Mouse (Mus musculus): ENCODE data around the gene Nmi.
"Not testable (repeated sequence)": the region's sequence is repeated elsewhere in the genome, so short reads cannot be mapped to it uniquely, and the experiment has no call there.

The Nmi gene

DNA sequence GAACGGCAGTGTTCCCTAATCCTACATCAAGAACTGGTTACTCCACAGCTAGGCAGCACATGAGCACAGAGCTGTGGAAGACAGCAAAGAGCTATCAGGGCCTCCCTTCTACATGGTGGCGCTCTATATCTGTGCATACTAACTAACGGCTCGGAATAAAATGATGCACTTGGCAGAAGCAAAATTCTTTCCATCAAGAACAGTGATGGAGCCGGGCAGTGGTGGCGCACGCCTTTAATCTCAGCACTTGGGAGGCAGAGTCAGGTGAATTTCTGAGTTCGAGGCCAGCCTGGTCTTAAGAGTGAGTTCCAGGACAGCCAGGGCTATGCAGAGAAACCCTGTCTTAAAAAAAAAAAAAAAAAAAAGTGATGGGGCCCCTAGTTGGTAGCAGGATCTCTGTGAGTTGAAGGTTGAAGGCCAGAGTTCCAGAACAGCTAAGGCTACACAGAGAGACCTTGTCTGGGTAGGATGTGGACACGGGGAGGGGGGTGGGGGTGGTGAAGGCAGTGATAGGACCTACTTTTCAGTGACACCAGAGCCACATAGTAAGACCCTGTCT lies at the start of gene Nmi:
Gene Nmi, minus strand, starts transcription at position 85 of the 559 bp plus-strand sequence.
- no peak for DNase-seq (ENCODE audit: low spot score)

DNA sequence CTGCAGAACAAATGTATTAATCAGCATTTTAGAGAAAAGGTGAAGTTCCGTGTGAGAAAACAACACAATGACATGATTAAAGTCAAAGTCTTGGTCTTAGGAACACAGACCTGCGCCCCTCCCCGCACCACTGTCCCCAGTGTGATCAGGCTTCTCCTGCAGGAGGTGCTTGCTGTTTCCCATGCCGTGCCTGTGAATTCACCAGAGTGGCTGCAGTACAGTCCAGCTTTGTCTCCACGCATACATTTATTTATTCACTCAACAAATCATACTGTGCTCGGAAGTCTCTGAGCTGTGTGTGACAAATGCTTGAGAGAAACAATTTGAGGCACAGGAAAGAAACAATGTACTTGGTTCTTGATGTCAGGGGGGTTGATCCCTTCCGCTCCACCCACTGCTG lies 43.1 kb upstream of the Nmi start:
- DNase-seq (ENCODE audit: low spot score): no peak

DNA sequence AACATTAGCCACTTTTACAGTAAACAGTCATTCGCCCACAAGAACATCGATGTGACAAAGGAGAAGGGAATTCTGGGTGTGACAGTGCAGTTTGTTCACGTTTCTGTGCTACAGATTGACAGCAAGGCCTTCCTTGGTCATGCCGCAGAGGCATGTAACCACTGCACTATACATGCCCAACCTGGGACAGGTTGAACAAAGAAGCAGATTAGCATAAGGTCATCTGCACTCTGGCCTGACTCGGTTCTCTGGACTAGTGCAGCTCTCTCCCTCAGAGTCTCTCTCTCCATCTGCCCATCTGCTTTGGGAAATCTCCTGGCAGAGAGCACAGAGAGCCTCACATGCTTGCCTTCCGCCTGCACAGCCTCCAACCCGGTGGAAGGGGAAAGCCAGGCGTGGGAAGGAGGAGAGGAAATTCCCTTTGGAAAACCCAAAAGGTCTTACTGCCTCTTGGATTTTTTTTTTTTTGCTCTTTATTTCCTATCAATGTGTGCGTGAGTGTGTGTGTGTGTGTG lies 40.1 kb upstream of the Nmi start:
- no peak for DNase-seq (ENCODE audit: low spot score)

DNA sequence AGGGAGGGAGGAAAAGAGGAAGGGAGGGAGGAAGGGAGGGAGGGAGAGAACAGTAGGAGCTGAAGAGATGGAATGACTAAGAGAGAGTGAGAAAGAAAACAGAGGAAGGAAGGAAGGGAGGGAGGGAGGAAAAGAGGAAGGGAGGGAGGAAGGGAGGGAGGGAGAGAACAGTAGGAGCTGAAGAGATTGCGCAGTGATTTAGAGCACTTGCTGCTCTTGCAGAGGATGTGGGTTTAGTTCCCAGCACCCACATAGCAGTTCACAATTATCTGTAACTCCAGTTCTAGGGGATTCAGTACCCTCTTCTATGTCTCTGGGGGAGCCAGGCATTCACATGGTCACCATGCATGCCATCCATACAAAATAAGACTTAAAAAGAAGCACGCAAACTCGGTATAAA lies 38.5 kb upstream of the Nmi start:
- not testable (repeated sequence) for DNase-seq (ENCODE audit: low spot score)

DNA sequence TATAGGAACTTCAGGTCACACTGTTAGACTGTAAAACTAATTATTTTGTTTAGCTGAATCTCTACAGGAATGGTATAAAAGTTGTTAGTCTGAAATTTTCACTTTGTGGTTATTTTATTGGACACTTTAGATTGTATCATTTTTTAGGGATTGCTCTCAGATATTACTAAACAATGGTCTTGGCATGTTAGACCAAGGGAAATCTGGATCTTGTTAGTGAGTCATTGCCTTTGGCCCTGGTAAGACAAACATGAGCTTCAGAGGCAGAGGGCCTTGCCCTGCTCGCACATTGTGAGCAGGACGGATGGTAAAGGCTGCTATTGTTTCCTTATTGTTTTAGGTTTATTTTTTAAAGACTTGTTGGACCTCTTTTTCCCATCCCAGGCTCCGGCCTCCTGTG lies 33.1 kb upstream of the Nmi start:
- no peak for DNase-seq (ENCODE audit: low spot score)

DNA sequence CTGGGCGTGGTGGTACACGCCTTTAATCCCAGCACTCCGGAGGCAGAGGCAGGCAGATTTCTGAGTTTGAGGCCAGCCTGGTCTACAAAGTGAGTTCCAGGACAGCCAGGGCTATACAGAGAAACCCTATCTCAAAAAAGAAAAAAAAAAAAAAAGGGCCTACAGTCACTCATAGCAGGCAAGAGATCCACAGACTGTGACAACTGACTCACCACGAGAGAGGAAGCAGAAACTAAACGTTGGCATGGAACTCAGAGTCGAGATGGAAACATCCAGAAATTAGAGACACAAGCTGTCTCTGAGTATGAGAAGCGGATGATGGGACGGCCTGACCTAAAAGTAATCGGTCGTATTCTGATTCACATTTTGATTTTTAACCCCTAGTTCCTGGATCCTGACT lies 29.0 kb upstream of the Nmi start:
- not testable (repeated sequence) for DNase-seq (ENCODE audit: low spot score)

DNA sequence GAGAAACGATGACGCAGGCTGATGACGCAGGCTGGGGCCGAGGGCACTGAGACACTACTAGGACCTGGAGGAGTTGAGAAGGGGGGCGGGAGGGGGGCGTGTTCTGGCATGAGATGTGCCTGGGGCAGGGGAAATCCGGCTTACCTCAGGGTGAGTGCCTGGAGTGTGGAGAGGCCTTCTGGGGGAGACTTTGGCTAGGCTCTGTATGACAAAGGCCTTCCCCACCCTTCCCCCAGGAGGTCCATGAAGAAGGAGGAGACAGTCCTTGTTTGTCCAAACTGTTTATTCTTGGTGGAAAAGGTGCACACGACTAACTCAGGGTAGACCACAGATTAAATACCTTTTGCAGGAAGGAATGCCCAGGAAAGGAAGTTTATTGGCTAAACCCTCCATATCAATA lies 28.2 kb upstream of the Nmi start:
- DNase-seq (ENCODE audit: low spot score): no peak

DNA sequence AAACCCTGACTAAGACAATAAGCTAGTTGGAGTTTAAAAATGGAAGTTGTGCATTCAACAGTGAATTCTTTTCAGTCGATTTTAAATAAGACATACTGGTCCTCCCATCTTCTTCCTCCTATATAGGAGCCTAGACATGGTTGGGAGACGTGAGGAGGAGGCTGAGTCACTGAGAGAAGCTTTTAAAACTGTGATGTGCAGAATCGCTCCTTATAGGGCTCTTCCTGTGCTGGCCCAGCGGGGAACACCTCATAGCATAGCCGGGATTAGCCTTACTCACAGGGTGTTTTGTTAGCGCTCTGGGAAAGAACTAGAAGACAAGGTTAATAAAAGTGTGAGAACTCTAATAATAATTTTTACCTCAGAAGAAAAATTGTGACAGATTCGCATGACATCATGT lies 26.7 kb upstream of the Nmi start:
- DNase-seq (ENCODE audit: low spot score): no peak

DNA sequence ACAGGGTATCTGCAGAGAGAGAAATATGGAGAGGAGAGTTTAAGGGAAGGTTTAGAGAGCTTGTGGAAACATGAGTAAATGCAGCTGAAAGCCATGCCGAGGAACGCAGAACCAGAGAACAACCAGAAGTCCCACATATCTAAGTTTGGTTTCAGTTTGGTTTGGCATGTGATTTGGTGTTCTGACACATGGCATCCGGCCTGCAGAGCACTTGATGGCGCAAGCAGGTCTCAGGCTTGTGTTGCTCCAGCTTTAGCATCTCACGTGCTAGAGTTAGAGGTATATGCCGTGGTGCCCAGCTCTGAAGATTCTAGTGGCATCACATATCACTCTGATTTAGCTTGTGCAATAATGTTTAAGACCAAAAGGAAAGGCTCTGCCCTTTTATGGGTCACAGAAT lies 18.2 kb upstream of the Nmi start:
- DNase-seq (ENCODE audit: low spot score): no peak

DNA sequence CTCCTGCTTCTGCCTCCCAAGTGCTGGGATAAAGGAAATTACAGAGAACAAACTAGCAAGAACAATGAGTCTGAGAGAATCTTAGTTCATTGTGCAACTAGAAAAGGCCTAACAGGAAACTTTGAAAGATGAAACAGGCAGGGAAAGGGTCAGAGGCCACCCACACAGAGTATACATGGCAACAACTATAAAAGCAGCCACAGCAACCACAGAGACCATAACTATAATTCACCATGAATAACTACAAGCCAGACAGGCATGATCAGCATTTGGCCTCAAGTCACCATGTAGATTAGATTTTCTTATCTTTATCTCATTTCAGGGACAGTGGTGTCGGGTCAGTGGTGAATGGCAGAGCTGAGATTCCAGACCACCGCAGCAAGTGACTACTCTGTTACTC lies 16.3 kb upstream of the Nmi start:
- DNase-seq (ENCODE audit: low spot score): no peak

DNA sequence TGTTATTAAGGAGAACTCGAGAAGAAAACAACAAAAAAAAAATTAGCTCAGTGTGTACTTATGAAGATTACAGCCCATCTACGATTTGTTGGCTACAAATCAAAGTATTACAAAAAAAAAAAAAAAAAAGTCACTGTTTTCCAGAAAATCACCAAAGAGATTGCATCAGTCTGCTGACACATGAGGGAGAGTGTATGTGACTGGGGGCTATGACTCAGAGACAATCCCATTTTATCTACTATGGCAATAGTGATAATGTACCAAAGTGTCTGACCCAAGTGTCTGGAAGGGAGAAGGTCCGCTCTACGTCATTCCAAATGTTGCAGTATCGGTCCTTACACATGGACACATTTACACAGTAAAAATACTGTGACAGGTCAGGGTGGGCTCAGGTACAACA lies 13.4 kb upstream of the Nmi start:
- DNase-seq (ENCODE audit: low spot score): no peak

DNA sequence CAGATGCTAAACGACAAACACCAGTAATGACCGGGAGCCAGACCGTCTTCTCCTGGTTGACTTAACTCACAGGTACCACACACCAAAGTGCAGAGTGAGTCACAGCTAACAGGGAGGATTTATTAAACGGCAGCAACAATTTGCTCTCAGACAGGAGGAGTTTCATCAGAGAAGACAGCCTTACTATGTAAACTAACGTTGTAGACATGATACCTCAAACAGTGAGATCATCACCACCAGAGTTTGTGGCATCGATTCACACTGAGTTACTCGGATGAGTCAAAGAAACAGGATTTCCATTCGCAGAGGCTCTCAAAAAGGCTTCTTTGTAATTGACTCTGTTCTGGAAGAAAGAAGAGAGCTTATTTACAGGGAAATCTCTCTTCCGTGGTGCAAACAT lies 12.9 kb upstream of the Nmi start:
- no peak for DNase-seq (ENCODE audit: low spot score)

DNA sequence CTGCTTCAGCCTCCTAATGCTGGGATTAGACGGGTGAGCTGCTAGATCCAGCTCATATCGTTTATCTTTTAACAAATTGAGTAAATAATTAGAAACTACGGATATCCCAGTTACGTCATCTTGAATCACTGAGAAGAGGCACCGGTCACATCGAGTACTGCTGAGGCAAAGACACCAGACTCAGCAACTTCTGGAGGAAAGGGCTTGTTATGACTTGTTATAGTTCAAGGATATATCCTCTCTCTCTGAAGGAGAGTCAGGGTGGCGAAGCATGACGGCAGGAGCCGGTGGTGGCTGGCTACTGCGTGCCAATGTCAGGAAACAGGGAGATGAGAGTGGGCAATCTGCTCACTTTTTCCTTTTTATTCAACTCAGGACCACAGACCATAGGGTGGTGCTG lies 11.9 kb upstream of the Nmi start:
- no peak for DNase-seq (ENCODE audit: low spot score)

DNA sequence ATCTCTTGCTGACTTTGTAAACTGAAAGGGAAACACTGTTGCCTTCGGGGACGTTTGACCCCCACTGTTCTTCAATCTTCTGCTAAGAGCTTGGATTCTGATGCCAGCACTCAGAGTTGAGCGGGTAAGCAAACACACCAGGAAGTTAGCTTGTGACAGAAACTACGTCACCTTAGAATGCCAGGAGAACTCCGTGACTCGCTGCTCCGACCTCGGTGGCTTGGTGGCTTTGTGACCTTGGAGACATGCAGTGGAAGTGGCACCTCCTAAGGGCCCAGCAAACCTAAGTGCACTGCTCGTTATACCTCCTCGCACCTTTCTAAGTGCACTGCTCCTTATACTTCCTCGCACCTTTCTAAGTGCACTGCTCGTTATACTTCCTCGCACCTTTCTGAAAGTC lies 9.0 kb upstream of the Nmi start:
- DNase-seq (ENCODE audit: low spot score): no peak

DNA sequence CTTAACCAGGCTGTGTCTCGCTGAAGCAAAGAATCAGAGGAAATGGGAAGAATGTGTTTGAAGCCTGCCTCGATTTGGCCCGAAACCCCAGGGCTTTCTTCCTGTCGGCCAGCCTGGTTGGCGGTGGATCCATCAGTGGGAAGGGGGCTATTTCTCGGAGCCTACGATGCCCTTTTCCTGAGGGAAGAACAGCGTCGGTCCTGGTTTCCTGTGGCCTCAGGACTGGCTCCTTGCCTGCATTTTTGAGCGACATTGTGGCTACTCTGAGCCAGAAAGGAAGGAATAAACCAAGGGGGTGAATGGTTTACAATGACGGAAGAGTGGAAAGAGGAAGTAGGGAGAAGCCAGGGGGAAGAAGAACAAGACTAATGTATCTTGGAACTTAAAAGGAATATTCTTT lies 8.3 kb upstream of the Nmi start:
- DNase-seq (ENCODE audit: low spot score): no peak

DNA sequence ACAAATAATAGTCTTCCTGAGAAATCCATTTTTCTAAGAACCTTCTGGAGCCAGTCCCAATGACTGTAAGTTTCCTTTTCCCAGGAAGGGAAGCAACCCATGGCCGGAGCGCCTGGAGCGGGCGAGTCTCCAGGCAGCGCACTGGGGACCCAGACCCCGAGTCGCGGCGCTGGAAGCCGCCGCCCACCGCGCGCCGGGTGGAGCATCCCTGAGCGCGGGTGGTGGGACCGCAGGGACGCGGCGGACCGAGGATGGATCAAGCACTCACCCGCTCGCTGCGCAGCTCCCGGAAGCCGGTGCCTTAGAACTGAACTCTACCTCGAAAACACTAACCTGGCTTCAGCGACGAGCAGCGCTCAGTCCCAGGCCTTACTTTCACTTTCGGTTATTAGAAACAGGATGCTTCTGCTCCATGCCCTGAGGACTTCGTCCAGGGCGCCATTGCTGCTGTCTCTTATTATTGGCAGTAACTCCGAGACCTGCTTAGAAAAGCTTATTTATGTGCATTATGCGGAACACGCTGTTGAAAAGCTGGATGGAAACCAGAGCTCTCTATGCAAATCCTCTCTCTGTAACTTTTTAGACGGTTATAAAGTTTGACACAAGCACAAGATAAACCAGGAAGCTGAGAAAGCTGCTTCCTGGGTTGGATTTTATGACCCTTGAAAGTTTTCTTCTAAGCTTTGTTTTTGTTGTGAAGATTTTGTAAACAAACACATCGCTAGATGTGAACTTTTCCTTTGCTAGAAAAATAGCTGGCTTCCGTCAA lies 469 bp downstream of the Nmi start:
- peak; percentile 41 for DNase-seq (ENCODE audit: low spot score)

DNA sequence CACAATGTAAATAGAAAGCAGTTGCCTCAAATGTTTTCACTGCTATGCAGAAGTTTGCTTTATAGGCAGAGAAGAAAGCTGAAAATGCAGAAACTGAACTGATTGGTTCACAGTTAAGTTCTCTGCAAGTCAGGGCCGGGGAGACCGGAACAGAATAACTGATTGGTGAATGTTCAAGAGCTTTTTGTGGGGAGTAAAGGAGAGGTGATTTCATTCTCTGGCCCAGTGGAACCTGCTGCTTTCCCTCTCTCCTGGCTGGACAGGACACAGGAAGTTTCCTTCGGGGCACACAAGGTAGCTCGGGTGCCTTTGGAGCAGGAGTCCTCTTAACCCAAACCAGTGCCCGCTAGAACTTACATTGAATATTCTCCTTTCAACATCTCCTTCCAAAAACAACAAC lies 1.2 kb downstream of the Nmi start:
- DNase-seq (ENCODE audit: low spot score): peak; percentile 13

DNA sequence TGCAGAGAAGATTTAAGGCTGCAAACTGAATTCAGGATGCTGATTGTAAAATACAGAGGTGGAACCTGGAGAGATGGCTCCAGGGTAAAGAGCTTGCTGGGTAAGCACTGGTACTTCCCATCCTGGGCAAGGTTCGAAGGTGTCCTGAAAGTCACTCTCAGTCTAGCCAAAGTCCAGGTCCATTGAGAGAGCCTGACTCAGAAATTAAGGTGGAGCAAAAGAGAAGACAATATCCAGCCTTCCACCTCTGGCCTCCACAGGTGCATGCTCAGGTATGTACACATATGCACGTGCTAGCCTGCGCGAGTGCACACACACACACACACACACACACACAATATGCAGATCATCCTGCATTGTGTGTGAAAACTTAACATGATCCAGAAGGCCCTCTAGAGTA lies 2.4 kb downstream of the Nmi start:
- DNase-seq (ENCODE audit: low spot score): no peak

DNA sequence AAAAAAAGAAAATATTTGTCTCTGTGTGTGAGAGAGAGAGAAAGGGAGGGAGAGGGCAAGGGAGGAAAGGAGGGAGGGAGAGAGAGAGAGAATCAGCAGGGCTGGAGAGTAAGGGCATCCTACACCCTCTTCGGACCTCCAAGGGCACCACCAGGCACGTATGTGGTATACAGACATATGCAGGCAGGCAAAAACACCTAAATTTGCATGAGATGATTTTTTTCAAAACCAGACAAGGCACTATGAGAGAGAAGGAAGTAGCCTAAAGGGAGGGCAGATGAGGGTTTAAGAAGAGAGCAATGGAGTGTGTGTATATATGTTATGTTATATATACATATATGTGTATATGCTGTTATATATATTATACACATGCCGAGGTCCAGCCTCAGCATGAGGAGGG lies 6.0 kb downstream of the Nmi start:
- DNase-seq (ENCODE audit: low spot score): no peak

DNA sequence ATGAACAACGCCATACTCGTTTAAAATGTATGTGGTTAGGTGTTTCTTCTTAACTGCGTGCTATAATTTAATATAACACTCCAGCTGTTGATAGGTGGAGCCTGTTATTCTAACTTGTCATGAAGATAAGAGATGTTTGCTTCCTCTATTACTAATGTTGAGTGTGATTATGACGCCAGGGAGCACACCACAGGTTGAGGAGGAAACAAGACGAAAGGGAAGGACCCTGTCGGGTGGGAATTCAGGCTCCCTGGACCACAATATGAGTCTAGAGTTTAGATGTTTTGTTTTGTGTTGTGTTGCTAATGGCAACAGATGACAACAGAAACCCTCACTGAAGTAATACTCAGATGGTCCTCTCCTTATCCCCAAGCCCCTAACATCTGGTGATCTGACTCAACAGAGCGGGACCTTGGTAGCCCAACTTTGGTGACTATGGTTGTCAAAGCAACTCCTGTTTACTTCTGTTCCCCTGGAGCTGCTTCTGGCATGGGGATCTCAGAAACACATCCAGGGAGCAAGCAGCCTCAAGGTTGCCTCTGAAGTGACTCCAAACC lies 19.6 kb downstream of the Nmi start:
- DNase-seq (ENCODE audit: low spot score): no peak

DNA sequence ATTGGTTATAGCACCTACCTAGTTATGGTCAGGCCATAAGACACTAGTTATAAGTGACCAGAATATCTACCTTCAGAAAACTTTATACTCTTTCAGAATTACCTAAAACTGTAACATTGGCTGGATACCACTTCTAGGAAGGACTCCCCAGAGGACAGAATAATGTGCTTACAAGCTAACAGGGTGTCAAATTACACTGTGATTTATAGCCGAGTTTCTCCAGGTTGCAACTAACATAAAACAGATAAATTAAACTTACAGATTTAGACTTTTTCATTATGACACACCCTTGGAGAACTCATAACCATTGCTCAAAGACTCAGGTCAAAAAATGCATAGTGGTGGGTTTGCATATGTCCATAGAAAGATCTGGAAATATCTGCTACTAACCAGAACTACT lies 22.4 kb downstream of the Nmi start:
- DNase-seq (ENCODE audit: low spot score): no peak

DNA sequence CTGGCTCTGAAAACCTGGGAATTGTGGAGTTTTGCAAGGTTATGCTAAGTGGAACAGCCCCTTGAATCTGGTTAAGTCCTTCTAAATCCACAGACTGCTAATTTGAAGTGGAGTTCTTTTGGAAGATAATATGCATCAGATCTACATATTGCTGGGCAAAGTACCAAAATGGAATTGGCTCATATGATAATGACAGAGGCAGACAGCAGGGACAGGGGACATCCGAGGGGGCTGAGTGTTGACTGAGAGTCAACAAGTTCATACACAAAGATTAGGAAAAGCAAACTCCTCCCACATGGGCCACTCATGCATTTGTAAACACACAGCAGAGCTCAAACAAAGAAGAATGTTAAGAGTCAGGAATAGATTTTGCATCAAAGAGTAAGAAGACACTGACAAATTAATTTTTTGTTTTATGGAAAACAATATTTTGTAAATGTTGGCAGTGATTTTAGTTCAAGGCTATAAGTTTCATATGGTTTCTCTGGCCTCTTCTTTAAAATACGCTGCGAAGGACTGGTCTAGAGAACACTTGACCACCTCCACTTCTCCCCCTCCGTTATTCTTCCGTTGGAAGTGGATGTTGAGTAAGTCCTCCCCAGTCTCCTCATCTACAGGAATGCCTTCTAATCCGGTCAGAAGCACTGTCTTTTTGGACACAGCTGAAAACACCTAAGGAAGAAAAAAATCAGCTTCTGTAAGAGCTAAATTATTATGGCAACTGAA lies 25.0 kb downstream of the Nmi start:
- no peak for DNase-seq (ENCODE audit: low spot score)

DNA sequence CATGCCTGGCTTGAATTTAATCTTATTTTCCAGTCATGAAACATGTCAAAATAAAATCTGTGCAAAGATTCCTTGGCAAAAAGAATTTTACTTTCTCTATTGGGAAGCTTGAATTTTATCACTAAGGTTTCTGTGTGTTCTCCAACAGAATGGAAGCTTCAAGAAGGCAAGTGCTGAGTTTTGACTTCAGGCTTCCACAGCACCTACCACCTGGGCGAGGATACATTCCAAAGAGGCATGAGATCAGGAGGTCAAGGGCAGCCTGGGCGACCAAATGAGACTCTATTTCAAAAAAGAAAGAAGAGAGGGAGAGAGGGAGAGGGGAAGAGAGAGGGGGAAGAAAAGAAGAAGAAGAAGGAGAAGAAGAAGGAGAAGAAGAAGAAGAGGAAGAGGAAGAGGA lies 27.5 kb downstream of the Nmi start:
- DNase-seq (ENCODE audit: low spot score): no peak

Data from c-Kit-positive CD71-positive TER-119-positive erythroid progenitor cells, embryonic 14.5 days (primary cell).